Mouse (Mus musculus): ENCODE results near the gene Pcna.
"Not testable (repeated sequence)": the region's sequence is repeated elsewhere in the genome, so short reads cannot be mapped to it uniquely, and the experiment has no call there.

Pcna gene

GRCm38 (mm10) chr2:132276249-132276648, 23.1 kb upstream of the Pcna start:
- DNase-seq = no peak

DNA sequence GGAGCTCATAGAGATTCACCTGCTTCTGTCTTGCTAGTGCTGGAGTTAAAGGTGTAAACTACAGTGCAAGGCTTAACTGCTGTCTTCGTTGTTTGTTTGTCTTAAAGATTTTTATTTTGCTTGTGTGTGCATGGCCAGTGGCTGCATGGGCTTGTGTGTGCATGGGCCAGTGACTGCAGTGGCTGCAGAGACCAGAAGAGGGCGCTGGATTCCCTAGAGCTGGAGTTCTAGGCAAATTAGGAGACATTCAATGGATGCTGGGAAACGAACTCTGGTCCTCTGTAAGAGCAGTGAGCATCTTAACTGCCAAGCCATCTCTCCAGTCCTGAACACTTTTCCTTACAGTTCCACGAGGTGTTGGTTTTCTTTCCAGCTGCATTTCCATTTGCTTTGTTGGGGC, 22.4 kb upstream of the Pcna start:
- no peak for DNase-seq

DNA sequence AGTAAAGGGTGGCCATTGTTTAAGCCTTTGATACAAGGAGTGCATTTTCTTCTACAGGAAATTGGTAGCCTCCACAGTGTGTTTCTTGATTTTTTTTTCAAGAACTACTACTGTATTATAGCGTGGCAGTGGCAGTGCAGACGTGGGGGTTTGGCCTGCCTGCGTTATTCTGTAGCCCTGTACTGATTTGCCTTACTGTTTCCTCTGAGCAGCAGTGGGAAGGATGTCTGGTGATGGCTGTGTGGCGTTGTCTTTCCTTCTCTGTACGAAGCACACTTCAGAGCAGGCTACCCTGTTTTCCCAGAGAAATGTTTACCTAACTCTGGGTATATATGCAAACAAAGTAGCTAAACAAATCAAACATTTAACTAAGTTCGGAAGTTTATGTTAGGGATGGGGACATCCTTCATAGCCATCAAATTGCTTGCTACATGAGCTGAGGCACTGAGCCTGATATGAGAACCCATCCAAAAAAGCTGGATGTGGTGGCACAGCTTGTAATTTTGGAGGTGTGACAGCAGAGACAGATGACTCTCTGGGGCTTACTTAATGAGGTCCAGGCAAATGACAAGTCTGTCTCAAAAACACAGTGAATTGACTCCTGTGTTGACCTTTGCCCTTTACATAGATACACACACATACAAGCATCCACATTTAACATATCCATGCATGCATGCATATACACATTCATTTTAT, 19.7 kb upstream of the Pcna start:
- no peak for DNase-seq

DNA sequence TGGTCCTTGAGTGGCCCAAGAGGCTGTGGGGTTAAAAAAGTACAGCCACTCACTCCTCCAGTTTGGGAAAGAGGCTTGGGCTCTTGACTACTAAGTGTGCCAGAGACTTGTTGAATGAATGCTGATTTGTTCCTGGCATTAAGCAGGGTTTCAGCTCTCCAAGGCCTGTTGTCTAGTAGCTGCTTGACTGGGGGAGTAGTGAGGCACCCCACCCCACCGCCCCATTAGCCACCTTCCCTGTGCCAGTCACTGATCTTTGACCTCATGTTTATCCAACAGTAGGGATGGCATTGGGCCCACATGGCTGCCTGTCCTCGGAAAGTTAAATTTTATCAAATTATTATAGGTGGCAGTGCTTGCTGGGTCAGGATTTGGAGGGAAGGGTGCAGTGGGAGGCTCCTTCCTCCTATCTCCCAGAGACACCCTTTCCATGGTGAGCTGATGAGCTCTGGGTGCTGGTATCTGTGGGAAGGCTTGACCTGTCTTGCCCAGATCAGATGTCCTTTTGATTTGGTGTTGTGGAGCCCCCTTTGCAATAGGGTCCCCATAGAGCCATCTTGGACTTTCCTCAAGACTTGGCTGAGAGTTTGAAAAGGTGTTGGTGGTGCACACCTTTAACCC, 17.3 kb upstream of the Pcna start:
- no peak for DNase-seq

- no peak for DNase-seq
Measured at GRCm38 (mm10) chr2:132269217-132269616, 16.1 kb upstream of the Pcna start.

GRCm38 (mm10) chr2:132266086-132266485, 13.0 kb upstream of the Pcna start:
- no peak for DNase-seq

DNA sequence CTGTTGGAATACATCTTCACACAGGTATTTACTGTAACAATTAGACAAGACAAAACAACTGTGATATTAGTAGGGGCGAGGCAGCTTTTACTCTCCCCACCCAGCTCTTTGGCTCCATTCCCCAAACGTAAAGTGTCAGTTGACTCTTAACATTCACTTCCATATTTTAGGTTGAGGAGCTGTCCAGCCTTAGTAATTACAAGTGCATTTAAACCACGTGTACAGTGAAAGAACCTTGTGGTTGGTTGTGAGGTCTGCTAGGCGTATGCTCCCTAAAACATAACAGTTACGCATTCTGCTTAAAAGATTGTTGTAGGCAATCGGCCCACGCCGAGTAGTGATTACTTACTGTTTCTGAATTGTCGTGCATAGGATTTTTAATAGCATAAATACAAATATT, 12.1 kb upstream of the Pcna start:
- no peak for DNase-seq

GRCm38 (mm10) chr2:132264266-132264710, 11.2 kb upstream of the Pcna start:
- DNase-seq = peak; percentile 22 to 36

GRCm38 (mm10) chr2:132263421-132264265, 10.5 kb upstream of the Pcna start:
- DNase-seq = peak; percentile 60 to 68

- DNase-seq = peak; percentile 100
Measured at GRCm38 (mm10) chr2:132262879-132263398, 9.8 kb upstream of the Pcna start, which contains the start of gene Cds2. Cds2 (plus strand) TSS chr2:132263148.

DNA sequence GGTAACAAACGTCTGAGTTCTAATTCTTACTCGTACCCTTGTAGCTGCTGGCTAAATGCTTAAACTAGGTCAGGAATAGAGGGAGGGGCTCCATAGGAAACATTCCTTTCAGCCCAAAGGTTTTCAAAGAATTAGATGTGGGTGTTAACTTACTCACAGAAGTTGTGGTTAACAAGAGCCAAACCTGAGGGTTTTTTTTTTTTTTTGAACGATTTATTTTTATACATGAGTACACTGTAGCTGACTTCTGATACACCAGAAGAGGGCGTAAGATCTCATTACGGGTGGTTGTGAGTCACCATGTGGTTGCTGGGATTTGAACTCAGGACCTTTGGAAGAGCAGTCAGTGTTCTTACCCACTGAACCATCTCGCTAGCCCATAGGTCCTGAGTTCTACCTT, 9.1 kb upstream of the Pcna start:
- no peak for DNase-seq

DNA sequence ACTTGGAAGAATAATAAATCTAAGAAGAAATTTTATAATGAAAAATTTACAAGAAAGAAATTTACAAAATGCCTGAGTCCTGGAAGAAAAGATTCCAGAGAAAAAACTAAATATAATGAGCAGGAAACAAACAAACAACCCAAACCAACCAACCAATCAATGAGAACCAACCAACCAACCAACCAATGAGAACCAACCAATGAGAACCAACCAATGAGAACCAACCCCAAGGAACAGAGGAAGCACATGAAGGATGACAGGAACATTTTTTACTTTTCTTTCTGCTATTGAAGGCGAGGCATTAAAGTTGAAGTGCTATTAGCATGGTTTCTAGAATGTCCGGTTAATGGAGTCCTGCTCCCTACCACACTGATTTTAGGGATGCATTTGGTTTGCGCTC, 7.5 kb upstream of the Pcna start:
- DNase-seq = no peak

GRCm38 (mm10) chr2:132257350-132258068, 4.4 kb upstream of the Pcna start:
- DNase-seq = no peak

GRCm38 (mm10) chr2:132253603-132254002, 489 bp upstream of the Pcna start:
- no peak for DNase-seq

GRCm38 (mm10) chr2:132251911-132252310, 1.2 kb downstream of the Pcna start:
- no peak for DNase-seq

- peak; percentile 97 to 98 for DNase-seq
Measured at GRCm38 (mm10) chr2:132247539-132248313, 5.4 kb downstream of the Pcna start, which contains the start of gene Tmem230. Tmem230 (minus strand) TSS chr2:132247807.

DNA sequence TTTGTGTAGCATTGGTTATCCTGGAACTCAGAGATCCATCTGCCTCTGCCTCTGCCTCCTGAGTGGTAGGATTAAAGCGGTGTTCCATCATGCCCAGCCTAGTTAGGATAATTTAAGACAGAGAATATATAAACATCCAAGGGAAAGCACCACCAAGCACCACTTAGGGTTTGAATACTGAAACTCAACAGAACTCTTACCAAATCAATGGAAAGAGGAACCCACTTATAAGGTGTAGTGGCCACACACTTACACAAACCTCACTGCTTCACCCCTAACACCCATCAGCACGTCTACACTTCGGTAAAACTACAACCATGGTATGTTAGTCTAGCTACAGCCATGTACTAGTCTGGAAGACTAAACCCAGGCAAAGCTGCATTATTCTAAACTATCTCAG, 9.7 kb downstream of the Pcna start:
- no peak for DNase-seq

- DNase-seq = peak; percentile 87 to 89
Measured at GRCm38 (mm10) chr2:132240457-132240856, 12.7 kb downstream of the Pcna start.

DNA sequence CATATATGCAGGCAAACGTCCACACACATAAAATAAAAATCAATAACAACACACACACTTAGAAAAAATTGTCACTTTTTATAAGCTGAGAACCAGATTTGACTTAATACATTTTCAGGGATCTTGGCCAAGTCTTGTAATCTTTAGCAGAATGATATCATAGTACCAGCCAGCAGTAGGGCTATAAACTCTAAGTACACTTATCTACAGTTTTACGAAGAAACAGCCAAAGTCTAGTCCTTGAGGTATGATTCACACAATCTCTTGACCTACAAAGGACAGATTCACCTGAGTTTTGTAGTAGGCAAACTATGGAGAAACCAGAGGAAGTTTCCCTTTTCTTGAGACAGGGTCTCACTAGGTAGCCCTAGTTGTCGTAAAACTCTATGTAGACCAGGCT, 13.7 kb downstream of the Pcna start:
- not testable (repeated sequence) for DNase-seq

DNA sequence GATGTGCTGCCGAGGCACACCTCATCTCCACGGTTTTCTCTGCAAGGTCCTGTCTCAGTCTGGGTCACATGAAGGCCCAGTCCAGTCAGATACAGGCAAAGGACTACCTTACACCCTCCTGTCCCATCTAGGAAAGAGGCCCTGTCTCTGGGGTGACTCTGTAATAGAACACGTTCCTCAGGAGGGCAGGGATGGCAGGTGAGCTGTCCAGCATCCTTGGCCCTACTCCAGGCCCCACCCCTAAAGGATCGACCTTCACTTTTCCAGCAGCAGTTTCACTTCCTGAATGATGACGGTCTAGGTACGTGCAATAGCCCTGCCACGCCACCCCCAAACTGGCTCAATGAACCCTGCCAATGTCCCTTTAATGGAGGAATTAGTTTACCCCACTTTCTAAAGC, 17.1 kb downstream of the Pcna start:
- no peak for DNase-seq

- no peak for DNase-seq
Measured at GRCm38 (mm10) chr2:132235291-132235690, 17.8 kb downstream of the Pcna start.

Data from cerebellum, postnatal 10 days (tissue).